Mouse (Mus musculus) E14TG2a.4 (cell line): ENCODE data around the gene Rab35.

Experiments used
- CTCF ChIP-seq: conservative IDR thresholded peaks from 2 replicates; pipeline ENCODE4 v1.5.1; 2014; ENCODE audit warnings: low read length
- NANOG ChIP-seq: IDR thresholded peaks from 2 replicates; pipeline ENCODE4 v1.6.1; 2014; ENCODE audit warnings: borderline replicate concordance, low read length, mixed read lengths

DNA sequence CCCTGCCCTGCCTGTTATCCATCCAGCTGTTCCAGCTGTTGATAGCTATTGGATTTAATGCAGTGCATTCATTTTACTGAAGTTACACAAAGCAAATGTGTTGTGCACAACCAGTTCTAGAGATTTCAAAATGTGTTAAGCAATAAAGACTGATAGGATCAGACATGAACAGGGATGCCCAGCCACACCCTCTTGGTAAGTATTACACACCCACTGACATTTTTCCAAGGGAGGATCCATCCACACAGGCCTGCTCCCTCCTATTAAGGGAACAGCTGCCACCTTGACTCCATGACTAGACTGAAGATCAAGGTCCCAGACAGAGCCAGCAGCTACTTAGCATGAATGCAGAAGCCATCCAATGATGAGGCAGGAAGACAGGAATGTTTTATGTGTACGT is 25.5 kb downstream of the Rab35 start:
- TF ChIP-seq CTCF (no peak), NANOG (no peak)
